Mouse (Mus musculus) megakaryocyte, embryonic 14.5 days (primary cell): ENCODE results near the gene Tifa.

Experiments
- FLI1 ChIP-seq: IDR thresholded peaks from 2 replicates; pipeline ENCODE4 v1.6.1; 2012; ENCODE audit warnings: low read length, inconsistent platforms, mixed read lengths
- GATA1 ChIP-seq: IDR thresholded peaks from 3 replicates; pipeline ENCODE4 v1.6.1; 2012; ENCODE audit warnings: mixed read lengths, low read length, inconsistent platforms, borderline replicate concordance

- TF ChIP-seq GATA1 (no peak), FLI1 (no peak)
Observed at GRCm38 (mm10) chr3:127749981-127750562, 39.5 kb upstream of the Tifa start.
